Mouse (Mus musculus) heart, adult 8-10 months (tissue): ENCODE measurements around the gene Bnc2. TPM values are rescaled to one million over a fixed set of nuclear protein-coding genes. Genes with fewer than 3 reads are reported as not detected.

Experiments
- DNase-seq: peaks from one replicate; pipeline ENCODE4 v3.0.0; 2022; ENCODE audit warnings: low spot score
- total RNA-seq, 4 experiments: library from RNA; stranded (reverse); gene quantifications; 2 replicates each; pipeline ENCODE4 v1.2.4; 2022

Bnc2 gene
- total RNA-seq, 4 experiments from 2014 or later, result 5.2 to 6.7 (median 5.5) TPM

DNA sequence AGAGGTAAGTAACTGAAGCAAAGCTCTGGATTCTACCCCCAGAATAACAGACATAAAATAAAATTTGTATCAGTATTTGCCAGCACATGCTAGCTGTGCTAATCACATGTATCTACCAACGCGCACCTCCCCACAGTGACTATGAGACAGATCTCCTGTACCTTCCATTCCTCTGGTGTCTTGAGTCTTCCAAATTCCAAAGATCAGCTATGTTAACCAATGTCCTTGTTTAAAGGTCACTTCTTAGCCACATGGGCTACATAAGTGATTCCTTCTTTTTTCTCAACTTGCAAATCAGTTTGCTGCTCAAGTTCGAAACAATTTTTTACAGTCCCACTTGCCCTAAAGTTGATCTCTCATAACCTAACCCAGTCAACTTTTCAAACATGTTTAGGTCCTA is 167.5 kb downstream of the Bnc2 start:
- DNase-seq, result no peak

DNA sequence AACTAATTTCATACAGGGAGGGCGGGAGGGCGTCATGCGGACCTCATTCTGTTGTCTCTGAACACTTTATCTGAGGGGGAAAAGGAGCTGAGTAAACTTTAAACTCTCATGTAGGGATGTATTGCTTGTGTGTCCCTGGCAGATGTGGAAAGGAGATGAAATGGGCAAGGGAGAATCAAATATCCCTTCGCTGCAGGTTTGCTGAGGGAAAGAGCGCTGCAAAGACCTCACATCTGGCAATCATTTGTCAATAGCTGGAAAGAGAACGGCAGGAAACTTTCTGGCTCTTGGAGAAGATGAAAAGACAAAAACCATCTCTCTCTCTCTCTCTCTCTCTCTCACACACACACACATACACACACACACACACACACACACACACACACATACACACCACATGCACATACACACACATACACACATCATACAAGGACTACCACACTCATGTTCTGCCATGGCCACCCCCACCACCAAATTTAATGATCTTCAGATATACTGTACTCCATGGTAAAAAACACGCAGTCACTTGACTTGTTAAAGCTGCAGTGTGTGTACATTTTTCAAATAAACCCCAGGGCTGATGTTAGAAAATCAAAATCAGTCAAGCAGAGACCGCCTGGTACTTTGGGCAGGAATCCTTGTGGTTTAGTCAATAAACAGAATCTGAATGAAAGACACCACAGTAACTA is 172.3 kb downstream of the Bnc2 start:
- DNase-seq, result no peak

DNA sequence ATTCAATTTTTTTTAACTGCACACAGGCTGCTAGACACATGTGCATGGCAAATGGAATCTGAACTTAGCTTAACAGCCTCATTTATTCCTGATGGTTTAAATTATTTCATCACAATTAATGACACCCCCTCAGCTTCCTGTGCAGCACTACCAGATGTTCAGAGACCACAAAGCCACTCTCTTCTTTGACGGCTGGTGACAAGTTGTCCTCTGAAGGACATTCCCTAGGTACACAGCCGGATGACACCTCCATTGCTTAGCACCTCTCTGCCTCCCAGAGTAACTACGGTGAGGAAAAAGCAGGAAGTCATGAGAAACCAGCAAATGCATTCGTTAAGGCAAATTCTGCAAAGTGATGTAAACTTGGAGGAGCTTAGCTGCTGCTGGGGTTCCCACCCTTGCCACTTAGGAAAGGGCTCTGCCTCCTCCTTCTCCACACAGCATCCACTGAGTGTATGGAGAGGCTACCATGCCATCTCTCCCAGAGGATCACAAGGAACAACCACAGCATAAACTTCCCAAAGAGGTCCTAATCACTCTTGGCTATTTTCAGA is 174.2 kb downstream of the Bnc2 start:
- DNase-seq, result no peak

DNA sequence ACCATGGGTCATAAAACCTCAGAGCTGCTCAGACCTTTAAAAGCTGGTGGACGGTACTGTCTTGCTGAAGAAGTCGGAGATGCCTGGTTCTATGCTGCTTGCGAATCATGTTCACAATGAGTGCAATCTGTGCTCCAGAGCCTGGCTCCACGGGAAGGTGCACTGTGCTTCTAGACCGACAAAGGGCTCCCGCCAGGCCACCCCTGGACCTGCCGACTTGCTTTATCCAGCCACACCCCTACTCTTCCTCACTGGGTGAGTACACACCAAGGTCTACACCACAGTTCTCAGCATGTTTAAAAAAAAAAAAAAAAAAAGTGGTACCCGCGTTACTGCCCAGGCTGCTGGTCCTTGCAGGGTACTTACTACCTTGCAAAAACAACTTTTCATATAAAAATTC is 174.8 kb downstream of the Bnc2 start:
- no peak for DNase-seq

DNA sequence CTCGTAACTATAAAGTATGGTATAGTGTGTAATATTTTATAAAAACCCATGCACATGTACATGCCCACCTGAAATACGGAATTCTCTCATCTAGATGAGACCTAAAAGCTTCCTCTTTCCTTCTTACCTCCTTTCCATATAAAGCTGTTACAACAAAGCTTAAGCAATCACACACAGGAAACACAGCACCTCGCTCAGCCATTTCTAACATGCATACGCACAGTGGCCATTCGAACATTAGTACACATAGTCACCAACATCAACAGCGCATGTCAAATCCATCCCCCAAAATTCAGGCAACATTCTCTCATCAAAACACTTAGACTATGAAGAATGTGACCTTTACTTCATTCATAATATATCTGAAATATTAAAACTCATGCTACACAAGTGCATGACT is 176.6 kb downstream of the Bnc2 start:
- no peak for DNase-seq

DNA sequence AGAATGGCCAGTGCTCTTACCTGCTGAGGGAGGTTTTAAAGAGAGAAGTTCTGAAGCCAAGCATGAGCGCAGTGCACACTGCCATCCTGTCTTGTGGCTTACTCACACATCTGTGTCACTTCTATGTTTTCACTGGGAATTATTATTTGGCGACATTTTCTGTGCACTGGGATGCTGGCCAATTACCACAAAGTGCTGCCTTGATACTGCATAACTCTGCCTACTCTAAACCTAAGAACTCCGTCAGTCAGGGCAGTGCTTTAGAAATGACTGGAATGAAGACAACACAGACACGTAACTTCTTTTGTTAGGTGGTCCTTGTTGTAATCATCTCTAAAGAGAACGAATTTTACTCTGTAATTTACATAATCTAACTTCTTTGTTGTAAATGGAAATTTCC is 186.8 kb downstream of the Bnc2 start:
- DNase-seq, result no peak

DNA sequence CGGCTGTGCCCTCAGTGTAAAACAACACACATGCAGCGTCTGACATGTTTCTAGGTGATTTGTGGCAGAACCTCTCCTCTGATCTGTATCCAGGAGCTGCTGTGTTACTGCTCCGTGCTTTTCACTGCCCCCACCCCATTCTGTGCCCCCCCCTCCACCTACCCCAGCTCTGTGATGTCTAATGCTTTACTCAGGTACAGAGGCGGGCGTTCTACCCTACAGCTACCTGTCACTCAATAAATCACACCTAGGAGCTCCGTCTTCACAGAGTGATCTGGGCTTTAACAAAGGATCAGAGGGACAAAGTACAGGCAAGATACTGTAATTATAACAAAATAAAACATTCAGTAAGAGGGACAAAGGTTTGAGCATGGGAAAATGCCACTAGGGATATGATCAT is 192.4 kb downstream of the Bnc2 start:
- no peak for DNase-seq

DNA sequence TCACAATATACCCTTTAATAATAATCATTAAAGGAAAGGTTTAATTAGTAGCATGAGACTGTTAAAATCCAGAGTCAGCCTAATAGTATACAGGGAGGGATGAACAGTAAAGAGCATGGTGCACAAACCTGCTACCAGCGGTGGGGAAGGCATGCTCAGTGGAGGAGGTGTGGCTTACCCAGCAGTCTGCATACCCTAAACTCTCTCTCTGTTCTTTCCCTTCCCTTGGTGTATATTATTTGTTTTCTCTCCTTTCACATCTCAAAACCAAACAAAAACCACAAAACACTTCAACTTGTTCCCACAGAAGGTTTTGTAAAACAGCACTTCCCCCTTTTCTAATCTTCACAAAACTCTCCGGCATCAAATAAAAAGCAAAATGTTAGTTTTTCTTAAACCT is 202.4 kb downstream of the Bnc2 start:
- no peak for DNase-seq

DNA sequence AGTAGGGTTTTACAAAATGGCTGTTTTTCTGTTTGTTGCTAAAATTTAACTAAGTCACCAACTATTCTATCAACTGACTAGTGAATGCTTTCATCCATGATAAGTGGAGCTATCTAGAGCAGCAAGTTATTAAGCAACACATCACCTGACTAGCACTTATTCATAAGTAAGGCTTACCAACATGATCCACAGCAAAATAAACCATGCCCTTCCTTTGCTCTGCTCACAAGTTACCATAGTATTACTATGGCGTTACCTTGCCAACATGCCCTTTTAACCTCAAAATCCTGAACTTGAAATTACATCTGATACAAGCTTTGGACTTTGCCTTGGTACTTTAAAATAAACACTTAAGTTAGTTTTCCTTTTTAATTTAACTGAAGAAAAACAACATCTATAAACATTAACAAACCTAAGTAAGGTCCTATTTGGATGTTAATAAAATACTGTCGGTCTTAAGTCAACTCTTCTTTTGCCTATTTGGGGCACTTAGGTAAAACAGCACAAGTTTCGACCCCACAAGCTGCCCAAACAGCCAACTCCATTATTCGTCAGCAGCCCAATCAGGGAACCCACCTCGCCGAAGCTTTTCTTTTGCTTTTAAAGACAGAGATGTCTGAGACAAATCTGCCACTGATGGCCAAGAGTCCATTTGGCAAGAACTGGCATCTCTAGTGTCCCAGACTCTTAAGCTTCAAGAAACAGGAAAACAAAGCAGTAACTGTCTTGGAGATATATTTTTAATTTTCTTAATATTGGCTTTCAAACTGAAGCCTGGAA is 204.8 kb downstream of the Bnc2 start:
- DNase-seq, result no peak

DNA sequence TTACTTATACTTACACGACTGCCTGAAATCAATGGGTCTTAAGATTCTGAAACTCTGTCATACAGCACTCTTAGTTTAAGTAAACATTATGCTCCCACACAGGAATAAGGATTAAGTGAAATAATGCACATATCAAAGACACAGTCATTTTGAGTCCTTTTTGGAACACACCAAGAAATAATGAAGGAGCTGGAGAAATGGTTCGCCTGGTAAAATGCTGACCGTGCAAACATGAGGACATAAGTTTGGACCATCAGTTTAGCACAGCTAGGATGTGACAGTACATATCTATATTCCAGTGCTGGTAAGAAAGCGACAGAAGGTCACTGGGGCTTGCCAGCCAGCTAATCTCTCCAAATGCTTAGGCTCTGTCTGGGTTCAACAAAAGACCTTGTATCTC is 205.7 kb downstream of the Bnc2 start:
- no peak for DNase-seq

DNA sequence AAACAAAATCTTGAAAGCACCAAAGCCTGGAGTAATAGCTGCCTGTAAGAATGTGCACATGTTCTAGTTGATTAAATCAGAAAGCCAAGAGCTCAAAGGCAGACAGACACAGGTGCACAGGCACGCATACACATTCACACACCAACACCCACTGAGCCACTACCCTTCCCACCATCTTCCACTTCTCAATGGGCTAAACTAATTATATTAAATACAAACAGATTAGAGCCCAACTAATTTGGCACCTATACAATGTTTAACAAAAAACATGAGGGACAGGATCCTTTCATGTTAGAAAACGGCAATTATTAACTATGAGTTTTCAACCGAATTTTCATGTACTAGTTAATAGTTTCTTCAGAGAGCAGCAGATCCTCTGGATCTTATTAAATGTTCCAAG is 207.4 kb downstream of the Bnc2 start:
- no peak for DNase-seq

DNA sequence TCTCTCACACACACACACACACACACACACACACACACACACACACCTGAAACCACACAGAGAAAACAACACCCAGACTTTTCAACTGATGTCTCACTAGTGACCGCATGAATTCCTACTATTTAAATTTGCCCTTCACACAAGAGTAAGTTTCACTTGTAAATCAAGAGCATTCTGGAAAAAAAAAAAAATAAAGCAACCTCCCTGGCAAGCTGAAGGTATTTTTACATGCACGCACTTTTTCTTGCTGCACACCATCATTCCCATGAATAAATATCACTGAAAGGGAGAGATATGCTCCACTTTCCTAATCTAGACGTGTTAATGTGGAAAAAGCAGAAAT is 216.9 kb downstream of the Bnc2 start:
- no peak for DNase-seq

DNA sequence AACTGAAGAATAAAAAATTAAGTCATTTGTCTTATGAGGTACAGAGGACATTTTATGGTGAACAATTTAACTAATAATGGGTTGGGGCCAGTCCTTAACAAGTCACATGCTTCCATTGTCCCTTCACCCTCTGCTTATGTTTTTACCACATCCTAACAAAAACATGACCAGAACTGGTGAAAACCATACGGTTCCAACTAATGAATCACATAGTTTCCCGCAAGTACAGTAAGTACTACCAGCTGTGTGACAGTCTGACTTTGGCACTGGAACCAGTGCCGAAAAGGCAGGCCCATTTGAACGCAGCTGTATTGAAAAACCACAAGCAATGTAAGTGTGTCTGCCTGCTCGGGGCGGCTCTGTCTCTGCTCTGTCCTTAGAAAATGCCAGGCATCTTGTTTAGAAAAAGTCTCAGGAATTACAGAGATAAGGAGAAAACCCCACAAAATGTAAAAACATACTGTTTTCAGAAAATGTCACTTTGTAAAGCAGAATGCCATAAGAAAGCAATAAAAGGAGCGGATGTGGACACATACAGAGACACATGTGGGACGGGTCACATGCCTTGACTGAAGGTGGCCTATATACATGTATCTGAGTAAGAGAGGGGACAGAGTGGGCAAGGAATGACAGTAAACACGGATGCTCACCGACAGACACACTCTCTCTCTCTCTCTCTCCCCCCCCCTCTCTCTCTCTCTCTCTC is 217.4 kb downstream of the Bnc2 start:
- DNase-seq, result peak; percentile 19

DNA sequence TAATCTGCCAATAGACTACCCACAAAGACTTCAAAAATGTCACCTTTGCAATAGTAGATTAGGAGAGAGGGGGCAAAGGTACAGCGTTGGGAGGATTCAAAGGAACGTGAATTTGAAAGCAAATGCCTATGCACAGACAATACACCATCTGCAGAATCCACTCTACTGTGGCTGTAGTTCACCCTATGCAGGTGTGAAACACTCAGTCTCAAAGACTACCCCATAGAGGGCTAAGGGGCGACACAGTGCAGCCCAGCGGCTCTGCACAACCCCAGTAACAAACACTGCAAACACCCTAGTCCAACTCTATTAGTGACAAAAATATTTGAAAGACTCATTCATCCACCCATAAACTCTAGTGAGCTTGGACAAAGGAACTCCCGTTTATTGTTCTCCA is 218.2 kb downstream of the Bnc2 start:
- DNase-seq, result no peak

DNA sequence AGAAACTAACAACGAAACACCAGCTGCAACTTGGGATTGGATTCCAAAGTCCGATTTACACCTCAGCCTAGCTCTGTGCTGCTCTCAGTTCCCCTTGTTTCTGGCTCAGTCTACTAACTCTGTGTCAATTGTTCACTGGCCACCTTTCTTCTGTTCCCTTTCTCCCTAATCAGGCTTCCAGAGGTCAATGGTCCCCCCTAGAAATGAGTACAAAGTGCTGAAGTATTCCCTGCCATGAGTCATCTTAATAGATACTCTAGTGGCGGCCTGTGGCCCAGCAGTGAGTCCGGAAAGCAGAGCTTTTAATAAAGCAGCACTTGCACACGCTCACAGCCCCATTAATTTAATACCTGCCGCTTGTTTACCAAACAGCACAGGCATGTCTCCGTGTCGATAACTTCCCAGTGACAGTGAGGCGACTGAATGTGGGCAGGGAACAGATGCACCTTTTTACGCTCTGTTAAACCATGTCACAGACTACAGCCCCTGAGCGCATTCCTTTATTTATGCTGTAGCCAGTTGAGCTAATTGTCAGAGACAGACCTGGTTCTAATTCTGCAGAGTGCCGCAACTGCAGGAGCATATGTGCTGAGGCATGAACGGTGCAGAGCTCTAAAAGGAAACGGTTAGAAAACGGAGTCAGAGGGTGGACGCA is 218.8 kb downstream of the Bnc2 start:
- no peak for DNase-seq

DNA sequence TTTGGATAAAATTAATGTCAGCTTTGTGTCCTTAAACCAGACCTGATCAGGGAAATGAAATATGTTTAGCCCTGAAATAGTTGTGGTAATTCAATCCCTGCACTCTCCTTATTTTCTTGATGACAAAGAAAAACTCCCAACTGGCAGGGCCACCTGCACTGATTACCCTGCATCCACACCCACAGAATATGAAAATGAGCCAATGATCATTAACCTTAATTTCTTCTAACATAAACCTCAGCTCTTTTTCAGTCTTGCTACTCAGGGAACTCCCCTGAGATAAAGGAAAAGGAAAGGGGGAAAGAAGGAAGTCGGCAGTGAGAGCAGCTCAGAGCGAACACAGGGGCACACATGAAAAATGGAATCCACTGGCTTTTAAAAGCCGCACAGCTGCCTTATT is 220.6 kb downstream of the Bnc2 start:
- no peak for DNase-seq

DNA sequence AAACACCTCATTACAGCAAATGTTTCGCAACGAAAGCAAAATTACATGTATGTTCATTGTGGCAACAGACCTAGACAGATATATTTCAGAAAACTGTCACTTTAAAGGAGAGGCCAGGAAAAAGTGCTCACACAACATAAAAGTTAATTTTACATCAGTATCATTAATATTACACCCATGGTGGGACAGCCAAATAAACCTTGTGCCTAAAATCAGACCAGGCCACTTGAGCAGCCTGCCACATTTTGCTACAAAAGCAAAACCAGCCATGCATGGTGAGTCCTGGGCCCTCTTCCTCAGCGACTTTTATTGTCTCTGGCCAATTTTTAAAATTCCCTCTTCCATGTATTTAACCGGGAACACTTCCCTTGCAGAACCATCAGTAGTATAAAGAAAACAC is 221.5 kb downstream of the Bnc2 start:
- no peak for DNase-seq

DNA sequence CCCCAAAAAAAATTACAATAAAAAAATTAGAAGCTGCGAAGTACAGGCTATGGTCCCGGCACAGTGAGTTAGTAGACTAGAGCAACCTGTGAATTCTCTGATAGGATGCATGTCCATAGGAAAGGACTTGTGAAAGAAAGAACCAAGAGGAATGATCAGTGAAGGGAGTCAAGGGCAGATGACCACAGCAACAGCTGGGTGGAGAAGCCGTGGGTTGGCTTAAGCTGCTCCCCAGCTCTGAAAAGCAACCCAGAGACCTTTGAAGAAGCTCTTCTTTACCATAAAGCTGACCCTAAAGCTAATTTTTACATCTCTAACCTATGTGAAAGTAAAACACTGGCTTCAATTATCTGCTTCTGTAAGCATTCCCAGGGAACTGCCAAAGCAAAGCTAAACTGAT is 222.4 kb downstream of the Bnc2 start:
- no peak for DNase-seq

DNA sequence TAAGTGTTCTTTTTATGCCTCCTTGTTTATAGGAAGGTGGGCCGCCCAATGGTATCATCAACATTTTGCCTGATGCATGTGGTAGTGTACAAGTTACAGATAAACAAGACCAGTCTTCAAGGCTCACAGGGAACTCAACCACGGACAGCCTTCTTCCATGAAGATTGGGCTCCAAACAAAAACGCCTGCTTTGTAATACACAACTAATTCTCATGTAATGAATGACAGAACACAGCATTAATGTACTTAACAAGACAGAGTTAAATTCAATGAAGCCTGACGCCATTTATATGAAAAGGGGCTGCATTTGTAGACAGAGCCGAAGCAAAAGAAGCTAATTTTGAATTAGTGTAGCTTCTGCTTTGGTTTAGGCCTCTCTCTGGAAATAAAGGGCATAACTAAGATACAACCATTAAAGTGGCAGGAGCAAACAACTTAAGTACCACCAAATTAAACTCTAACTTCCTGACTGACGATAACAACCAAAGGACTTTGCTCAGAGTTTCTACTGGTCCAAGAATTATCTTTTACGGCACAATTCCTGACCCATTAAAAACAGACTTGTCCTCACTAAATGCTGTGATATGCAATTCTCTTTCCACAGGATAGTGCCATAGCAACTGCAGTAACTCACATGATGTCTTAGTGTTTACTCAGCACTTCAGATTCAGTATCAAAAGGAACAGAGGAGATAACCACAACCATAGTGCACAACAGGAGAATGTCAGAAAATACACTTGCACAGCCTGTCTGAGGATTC is 225.6 kb downstream of the Bnc2 start:
- DNase-seq, result no peak

DNA sequence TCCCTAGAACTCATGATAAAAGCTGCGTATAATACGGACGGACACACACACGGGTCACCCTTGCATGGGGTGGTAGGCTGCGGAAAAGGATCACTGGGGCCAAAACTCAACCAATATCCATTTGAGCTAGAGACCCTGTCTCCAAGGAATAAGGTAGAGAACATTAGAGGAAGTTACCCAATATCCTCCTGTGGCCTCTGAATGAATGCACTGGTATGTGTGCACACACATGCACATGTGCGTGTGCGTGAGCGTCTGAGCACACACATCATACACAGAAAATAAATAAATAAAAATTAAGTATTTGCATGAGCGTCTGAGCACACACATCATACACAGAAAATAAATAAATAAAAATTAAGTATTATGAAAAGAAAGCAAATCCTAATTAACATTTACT is 241.8 kb downstream of the Bnc2 start:
- DNase-seq, result no peak
